Mouse (Mus musculus): ENCODE data around the gene Rft1. TPM values are rescaled to one million over a fixed set of nuclear protein-coding genes. Genes with fewer than 3 reads are reported as not detected.

Rft1 gene
- total and polyA plus RNA-seq, 3 experiments: 9.1 to 11.3 TPM; not detected in 1

- peaks cover 1 to 7% of the 10 kb centered on the region in 2 experiments; a peak in 3 of 4 replicates for H3K27me3 ChIP-seq (ENCODE audit: control insufficient read depth in 1 of 2, insufficient read depth in 2 of 2, low read length in 2 of 2)
- H3K4me1 ChIP-seq (ENCODE audit: control insufficient read depth in 1 of 2, insufficient read depth in 2 of 2, low read length in 2 of 2): no peaks in the 10 kb centered on the region
- H3K27ac ChIP-seq (ENCODE audit: control insufficient read depth, low read depth, low read length): no peak overlapping the region
- no peak for TF ChIP-seq MAFK (IDR thresholded peaks at IDR 0.05; ENCODE audit: borderline replicate concordance, low read depth, low read length)
- TF ChIP-seq TAL1 (IDR thresholded peaks at IDR 0.05; ENCODE audit: low read length): no peak
- no peak for TF ChIP-seq MEF2A (IDR thresholded peaks at IDR 0.05; ENCODE audit: extremely low read depth, insufficient replicate concordance, low read depth, low read length, poor library complexity, severe bottlenecking)
- TF ChIP-seq GABPA (IDR thresholded peaks at IDR 0.05; ENCODE audit: low read depth, low read length): no peak
- TF ChIP-seq ZKSCAN1 (IDR thresholded peaks at IDR 0.05; ENCODE audit: low read depth, low read length): no peak
- no peak for TF ChIP-seq MAZ (IDR thresholded peaks at IDR 0.05; ENCODE audit: low read depth, low read length)
- no peak for TF ChIP-seq MAX (IDR thresholded peaks at IDR 0.05; ENCODE audit: low read length)
- no peak for TF ChIP-seq POLR2A (IDR thresholded peaks at IDR 0.05; ENCODE audit: control insufficient read depth in 1 of 2, insufficient read depth in 1 of 2, low read depth in 1 of 2, low read length in 2 of 2, poor library complexity in 1 of 2)
- H3K9ac ChIP-seq (ENCODE audit: control insufficient read depth, low read depth, low read length, poor library complexity, severe bottlenecking): no peak overlapping the region
- no peaks in the 10 kb centered on the region for H3K9me3 ChIP-seq (replicated peaks; ENCODE audit: insufficient read depth, low read length)
- no peaks in the 10 kb centered on the region for H3K36me3 ChIP-seq (ENCODE audit: control insufficient read depth in 1 of 2, insufficient read depth in 2 of 2, low read length in 2 of 2)
- DNase-seq (ENCODE audit: low read depth, low spot score): no peak
- H3K79me2 ChIP-seq (ENCODE audit: control insufficient read depth, insufficient read depth, low read length, poor library complexity): no peaks in the 10 kb centered on the region
- H3K4me3 ChIP-seq (ENCODE audit: control insufficient read depth in 1 of 2, insufficient read depth in 1 of 2, low read depth in 2 of 2, low read length in 2 of 2): no peak overlapping the region
These were observed 9.1 kb upstream of the Rft1 start for GRCm38 (mm10) chr14:30645066-30645465.

DNA sequence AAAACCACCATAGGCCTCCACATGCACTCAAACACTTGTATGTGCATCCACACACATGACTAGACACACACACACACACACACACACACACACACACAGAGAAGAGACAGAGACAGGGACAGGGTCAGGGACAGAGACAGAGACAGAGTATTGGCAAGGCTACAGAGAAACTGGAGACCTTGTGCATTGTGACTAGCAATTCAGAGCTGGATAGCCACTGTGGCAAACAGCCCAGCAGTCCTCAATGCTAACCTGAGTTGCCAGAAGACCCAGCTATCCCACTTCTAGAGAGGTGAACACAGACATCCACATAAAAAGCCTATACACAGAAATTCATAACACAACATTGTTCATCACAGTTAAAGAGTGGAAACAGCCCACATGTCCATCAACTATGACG is 7.7 kb upstream of the Rft1 start:
- H3K27ac ChIP-seq (ENCODE audit: control insufficient read depth, low read depth, low read length): no peak overlapping the region
- no peaks in the 10 kb centered on the region for H3K36me3 ChIP-seq (ENCODE audit: control insufficient read depth in 1 of 2, insufficient read depth in 2 of 2, low read length in 2 of 2)
- no peaks in the 10 kb centered on the region for H3K9me3 ChIP-seq (replicated peaks; ENCODE audit: insufficient read depth, low read length)
- H3K4me1 ChIP-seq (ENCODE audit: control insufficient read depth in 1 of 2, insufficient read depth in 2 of 2, low read length in 2 of 2): no peaks in the 10 kb centered on the region
- H3K4me3 ChIP-seq (ENCODE audit: control insufficient read depth in 1 of 2, insufficient read depth in 1 of 2, low read depth in 2 of 2, low read length in 2 of 2): no peak overlapping the region
- H3K79me2 ChIP-seq (ENCODE audit: control insufficient read depth, insufficient read depth, low read length, poor library complexity): no peaks in the 10 kb centered on the region
- TF ChIP-seq CTCF (IDR thresholded peaks at IDR 0.05 in 2 of 3, conservative IDR thresholded peaks at IDR 0.05 in 1 of 3; ENCODE audit: control insufficient read depth in 1 of 3, insufficient read depth in 1 of 3, low read depth in 2 of 3, low read length in 3 of 3, poor library complexity in 1 of 3, severe bottlenecking in 1 of 3) (no peak), SMC3 (IDR thresholded peaks at IDR 0.05; ENCODE audit: low read depth, low read length) (no peak), BHLHE40 (IDR thresholded peaks at IDR 0.05; ENCODE audit: borderline replicate concordance, low read depth, low read length) (no peak), POLR2A (IDR thresholded peaks at IDR 0.05; ENCODE audit: control insufficient read depth in 1 of 2, insufficient read depth in 1 of 2, low read depth in 1 of 2, low read length in 2 of 2, poor library complexity in 1 of 2) (no peak), CHD1 (IDR thresholded peaks at IDR 0.05; ENCODE audit: low read depth, low read length) (no peak), ETS1 (IDR thresholded peaks at IDR 0.05; ENCODE audit: low read depth, low read length) (no peak), NELFE (IDR thresholded peaks at IDR 0.05; ENCODE audit: low read depth, low read length) (no peak), TCF12 (IDR thresholded peaks at IDR 0.05; ENCODE audit: low read depth, low read length) (no peak), HCFC1 (IDR thresholded peaks at IDR 0.05; ENCODE audit: low read depth, low read length) (no peak), MYC (IDR thresholded peaks at IDR 0.05; ENCODE audit: low read depth, low read length) (no peak), POLR2AphosphoS2 (IDR thresholded peaks at IDR 0.05; ENCODE audit: low read length) (no peak)
- peaks cover 1 to 7% of the 10 kb centered on the region in 2 experiments; a peak in 3 of 4 replicates for H3K27me3 ChIP-seq (ENCODE audit: control insufficient read depth in 1 of 2, insufficient read depth in 2 of 2, low read length in 2 of 2)
- no peak overlapping the region for H3K9ac ChIP-seq (ENCODE audit: control insufficient read depth, low read depth, low read length, poor library complexity, severe bottlenecking)
- DNase-seq (ENCODE audit: low read depth, low spot score): no peak
